Mouse (Mus musculus) testis, adult 2 months (tissue): ENCODE data around the gene Rab37. TPM values are rescaled to one million over a fixed set of nuclear protein-coding genes. Genes with fewer than 3 reads are reported as not detected.

Source experiments
- H3K27ac ChIP-seq: fragments of 200-500 bp; 2 replicates; pipeline ENCODE4 v1.5.1; 2012; ENCODE audit warnings: low read depth, low read length; ENCODE audit not compliant: control insufficient read depth, insufficient read depth
- H3K27me3 ChIP-seq: fragments of 200-500 bp; 2 replicates; pipeline ENCODE4 v1.6.1; 2012; ENCODE audit warnings: mild to moderate bottlenecking, low read length, moderate library complexity; ENCODE audit not compliant: control insufficient read depth, insufficient read depth
- H3K36me3 ChIP-seq: fragments of 200-500 bp; 2 replicates; pipeline ENCODE4 v1.6.1; 2012; ENCODE audit warnings: mild to moderate bottlenecking, low read length; ENCODE audit not compliant: control insufficient read depth, insufficient read depth
- H3K4me1 ChIP-seq: fragments of 200-500 bp; 2 replicates; pipeline ENCODE4 v1.6.1; 2012; ENCODE audit warnings: low read length; ENCODE audit not compliant: control insufficient read depth, insufficient read depth
- H3K4me3 ChIP-seq: fragments of 200-500 bp; 2 replicates; pipeline ENCODE4 v1.5.1; 2012; ENCODE audit warnings: low read depth, mild to moderate bottlenecking, low read length, moderate library complexity, mixed read lengths; ENCODE audit not compliant: control insufficient read depth
- CTCF ChIP-seq: fragments of 200-500 bp; IDR thresholded peaks from 2 replicates; pipeline ENCODE4 v1.5.1; 2012; ENCODE audit warnings: low read depth, mild to moderate bottlenecking, inconsistent platforms, low read length, moderate library complexity; ENCODE audit not compliant: control insufficient read depth, insufficient read depth, insufficient replicate concordance
- POLR2A ChIP-seq: fragments of 200-500 bp; IDR thresholded peaks from 2 replicates; pipeline ENCODE4 v1.6.1; 2012; ENCODE audit warnings: low read depth, mild to moderate bottlenecking, inconsistent platforms, low read length, moderate library complexity; ENCODE audit not compliant: control insufficient read depth
- polyA plus RNA-seq: library from polyadenylated mRNA; depleted of rRNA; stranded (reverse); fragments of >200 nt; gene quantifications from 2 replicates; pipeline ENCODE4 v1.2.3, GENCODE M21; 2012; rRNA removed

Gene Rab37
- not detected in 2 replicates for polyA plus RNA-seq

- H3K4me3 ChIP-seq: no peak within 1 kb of the TSS
Observed at GRCm38 (mm10) chr11:115091362-115091901, at the start of gene Rab37. Rab37 (plus strand) TSS chr11:115091431.

GRCm38 (mm10) chr11:115048259-115048658 is 43.0 kb upstream of the Rab37 start, which contains the start of gene Cd300ld3:
Cd300ld3 (minus strand) TSS chr11:115048409.
- H3K36me3 ChIP-seq: no peaks in the 10 kb centered on the region
- H3K27ac ChIP-seq: no peak within 1 kb of the TSS
- no peak within 1 kb of the TSS for H3K4me3 ChIP-seq
- TF ChIP-seq CTCF: no peak
- TF ChIP-seq POLR2A: no peak
- no peaks in the 10 kb centered on the region for H3K4me1 ChIP-seq
- H3K27me3 ChIP-seq: no peaks in the 10 kb centered on the region

More at GRCm38 (mm10) chr11:115091362-115091901, at the start of gene Rab37:
- no peaks in the 10 kb centered on the region for H3K27me3 ChIP-seq
- TF ChIP-seq CTCF: no peak
- no peak for TF ChIP-seq POLR2A
- no peak within 1 kb of the TSS for H3K27ac ChIP-seq
- no peaks in the 10 kb centered on the region for H3K36me3 ChIP-seq
- H3K4me1 ChIP-seq: peaks cover 9% of the 10 kb centered on the region

- no peaks in the 10 kb centered on the region for H3K27me3 ChIP-seq
- TF ChIP-seq CTCF: no peak
Observed at GRCm38 (mm10) chr11:115049282-115049895, 41.8 kb upstream of the Rab37 start.

DNA sequence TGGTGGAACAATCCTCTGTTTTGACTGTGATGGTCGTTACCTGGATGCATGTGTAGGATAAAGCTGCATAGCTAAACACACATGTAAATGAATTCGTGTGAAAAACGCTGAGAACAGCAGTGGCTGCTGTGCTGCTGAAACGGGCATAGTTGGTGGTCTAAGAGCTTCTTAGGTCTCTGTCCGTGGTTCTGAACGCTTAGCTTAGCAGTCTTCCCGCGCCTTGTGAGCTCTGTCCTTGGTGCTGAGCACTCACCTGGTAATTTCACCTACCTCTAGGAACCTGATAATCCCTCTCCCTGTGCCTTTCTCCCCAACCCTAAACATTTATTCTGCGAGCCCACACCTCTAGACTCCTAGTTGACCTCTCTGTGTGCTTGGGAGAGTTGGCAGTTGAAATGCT is 39.0 kb upstream of the Rab37 start:
- Histone ChIP-seq H3K4me3 (no peak overlapping the region), H3K36me3 (no peaks in the 10 kb centered on the region), H3K27ac (no peak overlapping the region), H3K4me1 (no peaks in the 10 kb centered on the region), H3K27me3 (no peaks in the 10 kb centered on the region)
- TF ChIP-seq POLR2A (no peak), CTCF (no peak)

More at GRCm38 (mm10) chr11:115049282-115049895, 41.8 kb upstream of the Rab37 start:
- Histone ChIP-seq H3K36me3 (no peaks in the 10 kb centered on the region), H3K4me1 (no peaks in the 10 kb centered on the region), H3K27ac (no peak overlapping the region), H3K4me3 (no peak overlapping the region)

- Histone ChIP-seq H3K27me3 (no peaks in the 10 kb centered on the region), H3K4me3 (no peak overlapping the region), H3K27ac (no peak overlapping the region), H3K4me1 (no peaks in the 10 kb centered on the region), H3K36me3 (no peaks in the 10 kb centered on the region)
- TF ChIP-seq CTCF: no peak
- no peak for TF ChIP-seq POLR2A
Observed at GRCm38 (mm10) chr11:115052991-115053390, 38.2 kb upstream of the Rab37 start.

- Histone ChIP-seq H3K4me3 (no peak overlapping the region), H3K27ac (no peak overlapping the region), H3K36me3 (no peaks in the 10 kb centered on the region), H3K27me3 (no peaks in the 10 kb centered on the region), H3K4me1 (no peaks in the 10 kb centered on the region)
- TF ChIP-seq CTCF (no peak), POLR2A (no peak)
Observed at GRCm38 (mm10) chr11:115054537-115054936, 36.7 kb upstream of the Rab37 start.

- no peaks in the 10 kb centered on the region for H3K4me1 ChIP-seq
- no peak overlapping the region for H3K4me3 ChIP-seq
- no peak for TF ChIP-seq POLR2A
- H3K36me3 ChIP-seq: no peaks in the 10 kb centered on the region
- H3K27ac ChIP-seq: no peak overlapping the region
- H3K27me3 ChIP-seq: no peaks in the 10 kb centered on the region
Observed at GRCm38 (mm10) chr11:115058701-115059100, 32.5 kb upstream of the Rab37 start.
